In genomic region chr15:84960692-84961091, GRCm38 (mm10) we compare ENCODE assay signal across 9 mouse cellular contexts. TPM values are rescaled to one million over a fixed set of nuclear protein-coding genes. Genes with fewer than 3 reads are reported as not detected.
DNase-seq lines count a peak whose midpoint lies in the region; ATAC-seq lines count a peak whose summit lies in the region.
"Had no signal": no experiment of that assay in that cellular context is flagged by ENCODE, and none has a peak within 500 bp of the region (broad histone marks: within the 10 kb centered on the region; RNA-seq: fewer than 3 reads in every experiment).

No protein-coding gene starts in this region.

- DNase-seq in adrenal gland, postnatal 10 days: peak; percentile 28
- no peak for DNase-seq in adrenal gland, adult 18-20 months (ENCODE audit: low spot score in 2 of 2)
- DNase-seq in retina, postnatal 1 day: peak; percentile 38
- no peak for DNase-seq in retina, embryonic 14.5 days (ENCODE audit: low spot score)
- DNase-seq in layer of hippocampus, adult 9-11 months: peak; percentile 70
- DNase-seq in telencephalon, adult 2 months (ENCODE audit: low read depth, low spot score): peak; percentile 75
- DNase-seq in heart, adult 9 months (ENCODE audit: low spot score in 2 of 2): no peak
- DNase-seq: liver, embryonic 13.5 days had no signal

- no peak for ATAC-seq in monocyte, adult 5-6 weeks (replicated peaks; ENCODE audit: insufficient number of reproducible peaks, low FRiP score, low TSS enrichment, poor library complexity, severe bottlenecking)

RNA-seq across cellular contexts. Expression of gene 5031439G07Rik, which starts 27.7 kb away (rescaled TPM):
- 10 to 100 TPM; 38.6 to 47.8 TPM for total RNA-seq in adrenal gland, postnatal 10 days (2021)
- total RNA-seq in adrenal gland, adult 18-20 months (2021): 10 to 100 TPM; 38.8 to 53.7 TPM
- total RNA-seq in monocyte, adult 5-6 weeks (2017): 45.7 to 67.3 TPM (median 62.2 TPM) in 3 replicates

RNA-seq across cellular contexts. Expression of gene Nup50, which starts 37.5 kb away (rescaled TPM):
- total RNA-seq in adrenal gland, postnatal 10 days (2021): 10 to 100 TPM; 27.4 to 32.4 TPM
- total RNA-seq in adrenal gland, adult 18-20 months (2021): 10 to 100 TPM; 41.0 to 45.8 TPM
- total RNA-seq in monocyte, adult 5-6 weeks (2017): 71.6 to 74.0 TPM (median 73.6 TPM) in 3 replicates

RNA-seq across cellular contexts. Expression of gene Gm29666, which starts 40.9 kb away (rescaled TPM):
- under 1 TPM; 0.15 to 0.45 TPM for total RNA-seq in adrenal gland, postnatal 10 days (2021)
- under 1 TPM; 0.16 to 0.17 TPM for total RNA-seq in adrenal gland, adult 18-20 months (2021)
- total RNA-seq in monocyte, adult 5-6 weeks (2017): 0.10 to 0.68 TPM (median 0.53 TPM) in 3 replicates

RNA-seq across cellular contexts. Expression of gene Upk3a, which starts 56.2 kb away (rescaled TPM):
- not detected for total RNA-seq in adrenal gland, postnatal 10 days (2021)
- total RNA-seq in adrenal gland, adult 18-20 months (2021): not detected
- not detected in 3 replicates for total RNA-seq in monocyte, adult 5-6 weeks (2017)

Comparison
In these comparisons a context has a peak if more than half of its experiments do, and no peak if none do; other contexts are left out.
1. DNase-seq: peak in adrenal gland, postnatal 10 days (single experiment), retina, postnatal 1 day (single experiment), layer of hippocampus, adult 9-11 months (single experiment) and telencephalon, adult 2 months (single experiment); none in adrenal gland, adult 18-20 months (0 of 2), retina, embryonic 14.5 days (single experiment) and heart, adult 9 months (0 of 2).